Mouse (Mus musculus): ENCODE measurements around the gene Gch1. TPM values are rescaled to one million over a fixed set of nuclear protein-coding genes. Genes with fewer than 3 reads are reported as not detected.

Gene Gch1
- 0.67 and 0.81 TPM in 2 replicates for polyA plus RNA-seq (2012; rRNA removed)

GRCm38 (mm10) chr14:47188848-47189634 is at the start of gene Gch1:
Gene Gch1, minus strand, starts transcription at chr14:47189413.
- Histone ChIP-seq H3K4me3 (ENCODE audit: control insufficient read depth, low read depth, low read length) (peak within 1 kb of the TSS; percentile 84), H3K4me1 (ENCODE audit: control insufficient read depth, insufficient read depth, low read length) (peaks cover 4% of the 10 kb centered on the region), H3K36me3 (ENCODE audit: control insufficient read depth, insufficient read depth, low read length) (no peaks in the 10 kb centered on the region), H3K27ac (ENCODE audit: control insufficient read depth, insufficient read depth, low read depth, low read length) (no peak within 1 kb of the TSS), H3K27me3 (ENCODE audit: control insufficient read depth, insufficient read depth, low read length) (no peaks in the 10 kb centered on the region)
- TF ChIP-seq CTCF (IDR thresholded peaks at IDR 0.05; ENCODE audit: control insufficient read depth, insufficient read depth, insufficient replicate concordance, low read depth, low read length) (no peak), POLR2A (IDR thresholded peaks at IDR 0.05; ENCODE audit: control insufficient read depth, low read depth, low read length) (no peak)

GRCm38 (mm10) chr14:47237286-47237685 is 48.1 kb upstream of the Gch1 start:
- H3K27ac ChIP-seq (ENCODE audit: control insufficient read depth, insufficient read depth, low read depth, low read length) = no peak overlapping the region

GRCm38 (mm10) chr14:47236491-47236890 is 47.3 kb upstream of the Gch1 start:
- Histone ChIP-seq H3K27me3 (ENCODE audit: control insufficient read depth, insufficient read depth, low read length) (no peaks in the 10 kb centered on the region), H3K4me1 (ENCODE audit: control insufficient read depth, insufficient read depth, low read length) (no peaks in the 10 kb centered on the region), H3K36me3 (ENCODE audit: control insufficient read depth, insufficient read depth, low read length) (no peaks in the 10 kb centered on the region), H3K4me3 (ENCODE audit: control insufficient read depth, low read depth, low read length) (no peak overlapping the region), H3K27ac (ENCODE audit: control insufficient read depth, insufficient read depth, low read depth, low read length) (no peak overlapping the region)
- no peak for TF ChIP-seq POLR2A (IDR thresholded peaks at IDR 0.05; ENCODE audit: control insufficient read depth, low read depth, low read length)
- no peak for TF ChIP-seq CTCF (IDR thresholded peaks at IDR 0.05; ENCODE audit: control insufficient read depth, insufficient read depth, insufficient replicate concordance, low read depth, low read length)

More at GRCm38 (mm10) chr14:47237286-47237685, 48.1 kb upstream of the Gch1 start:
- no peaks in the 10 kb centered on the region for H3K4me1 ChIP-seq (ENCODE audit: control insufficient read depth, insufficient read depth, low read length)
- no peaks in the 10 kb centered on the region for H3K27me3 ChIP-seq (ENCODE audit: control insufficient read depth, insufficient read depth, low read length)
- no peaks in the 10 kb centered on the region for H3K36me3 ChIP-seq (ENCODE audit: control insufficient read depth, insufficient read depth, low read length)
- H3K4me3 ChIP-seq (ENCODE audit: control insufficient read depth, low read depth, low read length) = no peak overlapping the region
- TF ChIP-seq POLR2A (IDR thresholded peaks at IDR 0.05; ENCODE audit: control insufficient read depth, low read depth, low read length) (no peak), CTCF (IDR thresholded peaks at IDR 0.05; ENCODE audit: control insufficient read depth, insufficient read depth, insufficient replicate concordance, low read depth, low read length) (no peak)

- Histone ChIP-seq H3K4me1 (ENCODE audit: control insufficient read depth, insufficient read depth, low read length) (no peaks in the 10 kb centered on the region), H3K27ac (ENCODE audit: control insufficient read depth, insufficient read depth, low read depth, low read length) (no peak overlapping the region), H3K36me3 (ENCODE audit: control insufficient read depth, insufficient read depth, low read length) (no peaks in the 10 kb centered on the region), H3K4me3 (ENCODE audit: control insufficient read depth, low read depth, low read length) (no peak overlapping the region), H3K27me3 (ENCODE audit: control insufficient read depth, insufficient read depth, low read length) (no peaks in the 10 kb centered on the region)
- TF ChIP-seq CTCF (IDR thresholded peaks at IDR 0.05; ENCODE audit: control insufficient read depth, insufficient read depth, insufficient replicate concordance, low read depth, low read length) = no peak
- TF ChIP-seq POLR2A (IDR thresholded peaks at IDR 0.05; ENCODE audit: control insufficient read depth, low read depth, low read length) = no peak
Observed at GRCm38 (mm10) chr14:47234526-47235250, 45.5 kb upstream of the Gch1 start.

- H3K27ac ChIP-seq (ENCODE audit: control insufficient read depth, insufficient read depth, low read depth, low read length) = no peak overlapping the region
- H3K4me3 ChIP-seq (ENCODE audit: control insufficient read depth, low read depth, low read length) = no peak overlapping the region
- no peaks in the 10 kb centered on the region for H3K27me3 ChIP-seq (ENCODE audit: control insufficient read depth, insufficient read depth, low read length)
- H3K4me1 ChIP-seq (ENCODE audit: control insufficient read depth, insufficient read depth, low read length) = no peaks in the 10 kb centered on the region
- no peaks in the 10 kb centered on the region for H3K36me3 ChIP-seq (ENCODE audit: control insufficient read depth, insufficient read depth, low read length)
- no peak for TF ChIP-seq CTCF (IDR thresholded peaks at IDR 0.05; ENCODE audit: control insufficient read depth, insufficient read depth, insufficient replicate concordance, low read depth, low read length)
- TF ChIP-seq POLR2A (IDR thresholded peaks at IDR 0.05; ENCODE audit: control insufficient read depth, low read depth, low read length) = no peak
Observed at GRCm38 (mm10) chr14:47234032-47234431, 44.8 kb upstream of the Gch1 start.

- Histone ChIP-seq H3K36me3 (ENCODE audit: control insufficient read depth, insufficient read depth, low read length) (no peaks in the 10 kb centered on the region), H3K27me3 (ENCODE audit: control insufficient read depth, insufficient read depth, low read length) (no peaks in the 10 kb centered on the region), H3K27ac (ENCODE audit: control insufficient read depth, insufficient read depth, low read depth, low read length) (no peak overlapping the region), H3K4me3 (ENCODE audit: control insufficient read depth, low read depth, low read length) (no peak overlapping the region), H3K4me1 (ENCODE audit: control insufficient read depth, insufficient read depth, low read length) (no peaks in the 10 kb centered on the region)
- TF ChIP-seq POLR2A (IDR thresholded peaks at IDR 0.05; ENCODE audit: control insufficient read depth, low read depth, low read length) (no peak), CTCF (IDR thresholded peaks at IDR 0.05; ENCODE audit: control insufficient read depth, insufficient read depth, insufficient replicate concordance, low read depth, low read length) (no peak)
Observed at GRCm38 (mm10) chr14:47233602-47234001, 44.4 kb upstream of the Gch1 start.

GRCm38 (mm10) chr14:47229796-47230376 is 40.7 kb upstream of the Gch1 start:
- H3K27ac ChIP-seq (ENCODE audit: control insufficient read depth, insufficient read depth, low read depth, low read length) = no peak overlapping the region
- no peak overlapping the region for H3K4me3 ChIP-seq (ENCODE audit: control insufficient read depth, low read depth, low read length)
- H3K4me1 ChIP-seq (ENCODE audit: control insufficient read depth, insufficient read depth, low read length) = no peaks in the 10 kb centered on the region
- H3K27me3 ChIP-seq (ENCODE audit: control insufficient read depth, insufficient read depth, low read length) = no peaks in the 10 kb centered on the region
- H3K36me3 ChIP-seq (ENCODE audit: control insufficient read depth, insufficient read depth, low read length) = no peaks in the 10 kb centered on the region
- TF ChIP-seq CTCF (IDR thresholded peaks at IDR 0.05; ENCODE audit: control insufficient read depth, insufficient read depth, insufficient replicate concordance, low read depth, low read length) = no peak
- no peak for TF ChIP-seq POLR2A (IDR thresholded peaks at IDR 0.05; ENCODE audit: control insufficient read depth, low read depth, low read length)
